Mouse (Mus musculus): ENCODE measurements around the gene Cyp4f13.

DNA sequence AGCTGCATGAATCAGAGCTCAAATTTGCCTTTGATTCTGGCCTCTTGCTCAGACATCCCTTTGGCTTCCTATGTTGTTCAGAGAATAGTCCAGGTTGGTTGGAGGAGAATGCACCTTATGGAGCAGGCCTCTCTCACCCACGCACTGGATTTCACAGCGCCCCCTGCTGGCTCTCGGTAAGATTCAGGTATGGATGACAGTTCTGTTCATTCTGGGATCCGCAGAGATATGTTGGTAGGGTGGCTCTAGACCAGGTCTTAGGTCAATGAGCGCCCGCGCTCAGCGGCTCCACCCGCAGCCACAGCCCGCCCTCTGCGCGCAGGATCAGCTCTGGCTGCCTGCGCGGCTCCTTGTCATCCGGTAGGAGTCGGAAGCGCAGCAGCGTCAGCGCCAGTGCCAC lies 42.0 kb downstream of the Cyp4f13 start:
- TF ChIP-seq CTCF (IDR thresholded peaks at IDR 0.05; ENCODE audit: extremely low read depth, insufficient read depth, low read length) (peak; percentile 31; the same call in 1 of the 2 replicates), POLR2A (IDR thresholded peaks at IDR 0.05; ENCODE audit: extremely low read depth, insufficient read depth, low read length) (no peak)

Data from cortical plate, adult 2 months (tissue).